Mouse (Mus musculus) stomach, embryonic 14.5 days (tissue): ENCODE data around the gene Scgb1c1. TPM values are rescaled to one million over a fixed set of nuclear protein-coding genes. Genes with fewer than 3 reads are reported as not detected.

Source experiments
- polyA plus RNA-seq: library from polyadenylated mRNA; unstranded; fragments of >200 nt; fragmentation: Nextera tagmentation; extraction: Ambion mirVana; gene quantifications from 2 replicates; pipeline ENCODE4 v1.2.1, GENCODE M21; 2014

Gene Scgb1c1
- polyA plus RNA-seq, 1 experiment from 2014 or later, result not detected

Other genes with a start within 250 kb of the Scgb1c1 start
- not detected in 2 replicates for gene Olfr46, start 244.3 kb upstream of the Scgb1c1 start, polyA plus RNA-seq
- not detected in 2 replicates for gene Olfr61, start 216.6 kb upstream of the Scgb1c1 start, polyA plus RNA-seq
- not detected in 2 replicates for gene Olfr53, start 199.1 kb upstream of the Scgb1c1 start, polyA plus RNA-seq
- gene Olfr539, start 185.6 kb upstream of the Scgb1c1 start, polyA plus RNA-seq, result not detected in 2 replicates
- not detected in 2 replicates for gene Olfr45, start 163.6 kb upstream of the Scgb1c1 start, polyA plus RNA-seq
- gene Olfr541, start 148.3 kb upstream of the Scgb1c1 start, polyA plus RNA-seq, result not detected in 2 replicates
- not detected in 2 replicates for gene Cyp2e1, start 81.8 kb upstream of the Scgb1c1 start, polyA plus RNA-seq
- gene Syce1, start 57.7 kb upstream of the Scgb1c1 start, polyA plus RNA-seq, result 0.27 and 0.74 TPM in 2 replicates
- 2.7 and 3.0 TPM in 2 replicates for gene Zfp941, start 23.4 kb upstream of the Scgb1c1 start, polyA plus RNA-seq
- gene Urah, start 10.5 kb upstream of the Scgb1c1 start, polyA plus RNA-seq, result 14.2 and 18.7 TPM in 2 replicates
- not detected in 2 replicates for gene Odf3, start 2.3 kb downstream of the Scgb1c1 start, polyA plus RNA-seq
- not detected in 2 replicates for gene Gm45785, start 10.8 kb downstream of the Scgb1c1 start, polyA plus RNA-seq
- 65.7 and 72.8 TPM in 2 replicates for gene Ric8a, start 11.4 kb downstream of the Scgb1c1 start, polyA plus RNA-seq
- 48.7 and 55.3 TPM in 2 replicates for gene Bet1l, start 12.0 kb downstream of the Scgb1c1 start, polyA plus RNA-seq
- 136 and 146 TPM in 2 replicates for gene Psmd13, start 36.4 kb downstream of the Scgb1c1 start, polyA plus RNA-seq
- gene Sirt3, start 36.8 kb downstream of the Scgb1c1 start, polyA plus RNA-seq, result 21.8 and 23.5 TPM in 2 replicates
- 0.87 TPM in 1 of 2 replicates, not detected in the other for gene Cox8b, start 54.9 kb downstream of the Scgb1c1 start, polyA plus RNA-seq
- gene Nlrp6, start 75.4 kb downstream of the Scgb1c1 start, polyA plus RNA-seq, result 1.2 and 2.2 TPM in 2 replicates
- gene Pgghg, start 95.8 kb downstream of the Scgb1c1 start, polyA plus RNA-seq, result 28.7 and 31.0 TPM in 2 replicates
- 2.0 and 2.6 TPM in 2 replicates for gene Ifitm5, start 104.7 kb downstream of the Scgb1c1 start, polyA plus RNA-seq
- gene Gm45717, start 110.4 kb downstream of the Scgb1c1 start, polyA plus RNA-seq, result not detected in 2 replicates
- 1,395 and 1,501 TPM in 2 replicates for gene Ifitm2, start 110.4 kb downstream of the Scgb1c1 start, polyA plus RNA-seq
- gene Ifitm1, start 121.7 kb downstream of the Scgb1c1 start, polyA plus RNA-seq, result 241 and 289 TPM in 2 replicates
- 347 and 377 TPM in 2 replicates for gene Ifitm3, start 165.2 kb downstream of the Scgb1c1 start, polyA plus RNA-seq
- 2.6 TPM in 1 of 2 replicates, not detected in the other for gene Ifitm6, start 172.4 kb downstream of the Scgb1c1 start, polyA plus RNA-seq
- not detected in 2 replicates for gene Gm17387, start 183.6 kb downstream of the Scgb1c1 start, polyA plus RNA-seq
- gene B4galnt4, start 215.6 kb downstream of the Scgb1c1 start, polyA plus RNA-seq, result 8.6 and 10.3 TPM in 2 replicates
- gene Pkp3, start 232.7 kb downstream of the Scgb1c1 start, polyA plus RNA-seq, result 20.2 and 21.1 TPM in 2 replicates